Mouse (Mus musculus) limb, embryonic 13.5 days (tissue): ENCODE data around the gene Fbxw21. TPM values are rescaled to one million over a fixed set of nuclear protein-coding genes. Genes with fewer than 3 reads are reported as not detected.
"Not testable (repeated sequence)": the region's sequence is repeated elsewhere in the genome, so short reads cannot be mapped to it uniquely, and the experiment has no call there.

Experiments
- ATAC-seq: fragments of 200-750 bp; cut with Nextera tagmentation; 2 replicates; pipeline ENCODE4 v1.8.0; 2017; ENCODE audit warnings: low read depth, moderate number of reproducible peaks, moderate TSS enrichment; ENCODE audit not compliant: low FRiP score
- H3K27ac ChIP-seq: fragments of 300-500 bp; sonication (generic); 2 replicates; pipeline ENCODE4 v1.5.1; 2015; ENCODE audit warnings: inconsistent platforms, mild to moderate bottlenecking, moderate library complexity
- H3K27me3 ChIP-seq: fragments of 300-500 bp; sonication (generic); 2 replicates; pipeline ENCODE4 v1.6.1; 2015; ENCODE audit warnings: mild to moderate bottlenecking, inconsistent platforms
- H3K36me3 ChIP-seq: fragments of 300-500 bp; sonication (generic); 2 replicates; pipeline ENCODE4 v1.6.1; 2015; ENCODE audit warnings: inconsistent platforms, mild to moderate bottlenecking, moderate library complexity
- H3K4me1 ChIP-seq: fragments of 300-500 bp; sonication (generic); 2 replicates; pipeline ENCODE4 v1.6.1; 2015; ENCODE audit warnings: inconsistent platforms
- H3K4me2 ChIP-seq: fragments of 300-500 bp; sonication (generic); replicated peaks from 2 replicates; pipeline ENCODE4 v1.6.1; 2015; ENCODE audit warnings: inconsistent platforms, mild to moderate bottlenecking, moderate library complexity
- H3K4me3 ChIP-seq: fragments of 300-500 bp; sonication (generic); 2 replicates; pipeline ENCODE4 v1.5.1; 2015; ENCODE audit warnings: moderate library complexity, mild to moderate bottlenecking, inconsistent platforms
- H3K9ac ChIP-seq: fragments of 300-500 bp; sonication (generic); 2 replicates; pipeline ENCODE4 v1.6.1; 2015; ENCODE audit warnings: mild to moderate bottlenecking, inconsistent platforms
- H3K9me3 ChIP-seq: fragments of 300-500 bp; sonication (generic); 2 replicates; pipeline ENCODE4 v1.6.1; 2016; ENCODE audit warnings: inconsistent platforms
- WGBS: fragments of 180-500 bp; shearing (Covaris S2); methylation state at CpG from one replicate; pipeline ENCODE4 v1.1.7; 2015; 5-methylcytosine and 5-hydroxymethylcytosine counted together
- polyA plus RNA-seq: library from polyadenylated mRNA; unstranded; fragments of >200 nt; fragmentation: Nextera tagmentation; extraction: Ambion mirVana; gene quantifications from 2 replicates; pipeline ENCODE4 v1.2.1, GENCODE M21; 2015

Fbxw21 gene
- not detected in 2 replicates for polyA plus RNA-seq

DNA sequence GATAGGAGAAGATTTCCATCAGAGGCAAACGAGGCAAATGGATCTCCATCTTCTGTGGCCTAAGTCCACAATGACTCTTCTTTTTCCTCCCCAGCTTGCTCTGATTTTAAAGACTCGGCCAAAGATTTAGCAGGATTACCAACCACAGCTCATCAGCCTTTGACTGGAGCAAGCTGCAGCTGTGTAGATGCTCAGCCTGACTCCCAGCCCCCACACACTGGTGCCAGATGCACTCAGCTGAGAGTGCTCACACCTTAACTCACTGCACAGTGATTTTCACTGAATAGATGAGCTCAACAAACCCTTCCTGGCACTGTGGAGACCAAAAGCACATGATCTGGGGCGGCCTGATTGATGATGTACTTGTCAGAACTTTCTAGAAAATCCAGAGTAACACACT, at the start of gene Fbxw21:
TSS of gene Fbxw21 (minus strand) at position 101 of the 400 bp plus-strand sequence.
- WGBS, result 59% methylated on average over 3 of the region's 3 CpGs
- Histone ChIP-seq H3K4me1 (no peaks in the 10 kb centered on the region), H3K27me3 (no peaks in the 10 kb centered on the region), H3K9me3 (no peaks in the 10 kb centered on the region), H3K4me2 (no peak within 1 kb of the TSS), H3K9ac (no peak within 1 kb of the TSS), H3K27ac (no peak within 1 kb of the TSS), H3K36me3 (no peaks in the 10 kb centered on the region), H3K4me3 (no peak within 1 kb of the TSS)
- ATAC-seq, result no peak

DNA sequence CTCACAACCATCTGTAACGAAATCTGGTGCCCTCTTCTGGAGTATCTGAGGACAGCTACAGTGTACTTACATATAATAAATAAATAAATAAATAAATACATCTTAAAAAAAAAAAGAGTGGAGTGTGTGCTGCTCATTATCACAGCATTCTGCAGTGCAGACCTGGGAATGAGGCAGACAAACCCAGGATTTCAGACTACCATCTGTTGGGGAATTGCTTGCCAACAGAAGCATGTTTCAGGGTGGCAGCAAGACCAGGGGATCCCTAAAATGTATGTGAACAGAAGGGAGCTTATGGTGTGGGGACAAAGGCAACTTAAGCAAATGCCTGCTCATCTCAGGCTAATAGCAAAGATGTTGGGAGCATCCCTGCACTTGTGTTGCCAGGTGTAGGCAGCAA, 39.5 kb upstream of the Fbxw21 start:
- not testable (repeated sequence) for H3K27ac ChIP-seq, H3K9me3 ChIP-seq, H3K4me1 ChIP-seq, H3K27me3 ChIP-seq, H3K9ac ChIP-seq, H3K36me3 ChIP-seq, ATAC-seq, H3K4me2 ChIP-seq, H3K4me3 ChIP-seq
- WGBS, result 70% methylated on average over 1 of the region's 1 CpGs

DNA sequence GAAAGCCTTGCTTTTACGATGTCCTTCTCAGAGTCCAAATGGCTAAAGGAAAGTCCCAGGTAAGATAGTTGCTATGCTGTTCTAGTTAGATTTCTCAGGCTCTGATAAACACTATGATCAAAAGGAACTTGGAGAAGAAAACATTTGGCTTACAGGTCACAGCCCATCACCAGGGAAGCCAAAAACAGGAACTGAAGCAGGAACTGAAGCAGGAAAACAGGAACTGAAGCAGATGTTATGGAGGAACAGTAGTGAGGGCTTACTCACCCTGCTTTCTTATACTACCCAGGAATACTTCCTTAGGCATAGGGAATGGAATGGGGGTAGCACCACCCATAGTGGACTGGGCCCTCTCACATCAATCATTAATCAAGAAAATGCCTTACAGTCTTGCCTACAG, 38.5 kb upstream of the Fbxw21 start:
- Histone ChIP-seq H3K9me3 (no peaks in the 10 kb centered on the region), H3K4me3 (no peak overlapping the region), H3K36me3 (no peaks in the 10 kb centered on the region), H3K9ac (no peak overlapping the region), H3K27me3 (no peaks in the 10 kb centered on the region), H3K4me1 (no peaks in the 10 kb centered on the region), H3K27ac (no peak overlapping the region), H3K4me2 (no peak overlapping the region)
- 93% methylated on average over 1 of the region's 1 CpGs for WGBS
- ATAC-seq, result no peak

DNA sequence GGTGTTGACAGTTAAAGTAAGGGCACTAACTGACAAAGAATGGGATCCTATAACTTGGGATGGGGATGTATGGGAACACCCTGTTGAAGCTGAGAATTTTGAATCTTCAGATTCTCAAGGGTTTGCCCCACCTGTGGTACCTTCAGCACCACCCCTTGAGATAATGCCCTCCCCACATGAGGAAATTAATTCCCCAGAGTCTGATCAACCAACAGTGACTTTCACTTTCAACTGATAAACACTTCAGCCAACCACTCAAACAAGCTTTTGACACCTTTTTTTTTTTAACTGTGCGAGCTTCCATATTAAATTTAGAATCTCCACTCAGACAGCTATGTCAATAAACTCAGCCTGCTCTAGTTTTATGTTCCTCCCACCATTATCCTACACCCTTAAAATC, 37.5 kb upstream of the Fbxw21 start:
- H3K27me3 ChIP-seq, result no peaks in the 10 kb centered on the region
- H3K4me1 ChIP-seq, result no peaks in the 10 kb centered on the region
- H3K9me3 ChIP-seq, result no peaks in the 10 kb centered on the region
- WGBS, result 61% methylated on average over 1 of the region's 1 CpGs
- H3K27ac ChIP-seq, result no peak overlapping the region
- no peaks in the 10 kb centered on the region for H3K36me3 ChIP-seq
- H3K9ac ChIP-seq, result no peak overlapping the region
- no peak overlapping the region for H3K4me2 ChIP-seq
- no peak overlapping the region for H3K4me3 ChIP-seq
- no peak for ATAC-seq

DNA sequence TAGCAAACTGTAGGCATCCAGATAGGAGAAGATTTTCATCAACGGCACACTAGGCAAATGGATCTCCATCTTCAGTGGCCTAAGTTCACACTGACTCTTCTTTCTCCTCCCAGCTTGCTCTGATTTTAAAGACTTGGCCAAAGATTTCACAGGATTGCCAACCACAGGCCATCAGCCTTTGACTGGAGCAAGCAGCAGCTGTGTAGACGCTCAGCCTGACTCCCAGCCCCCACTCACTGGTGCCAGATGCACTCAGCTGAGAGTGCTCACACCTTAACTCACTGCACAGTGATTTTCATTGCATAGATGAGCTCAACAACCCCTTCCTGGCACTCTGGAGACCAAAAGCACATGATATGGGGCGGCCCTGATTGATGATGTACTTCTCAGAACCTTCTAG, 34.0 kb upstream of the Fbxw21 start, which contains the start of gene Fbxw13:
TSS of gene Fbxw13 (minus strand) at position 101 of the 400 bp plus-strand sequence.
- not testable (repeated sequence) for H3K4me2 ChIP-seq, H3K27ac ChIP-seq, H3K27me3 ChIP-seq, H3K9me3 ChIP-seq, H3K36me3 ChIP-seq, H3K9ac ChIP-seq, H3K4me3 ChIP-seq, H3K4me1 ChIP-seq, ATAC-seq
- WGBS, result 67% methylated on average over 3 of the region's 3 CpGs

DNA sequence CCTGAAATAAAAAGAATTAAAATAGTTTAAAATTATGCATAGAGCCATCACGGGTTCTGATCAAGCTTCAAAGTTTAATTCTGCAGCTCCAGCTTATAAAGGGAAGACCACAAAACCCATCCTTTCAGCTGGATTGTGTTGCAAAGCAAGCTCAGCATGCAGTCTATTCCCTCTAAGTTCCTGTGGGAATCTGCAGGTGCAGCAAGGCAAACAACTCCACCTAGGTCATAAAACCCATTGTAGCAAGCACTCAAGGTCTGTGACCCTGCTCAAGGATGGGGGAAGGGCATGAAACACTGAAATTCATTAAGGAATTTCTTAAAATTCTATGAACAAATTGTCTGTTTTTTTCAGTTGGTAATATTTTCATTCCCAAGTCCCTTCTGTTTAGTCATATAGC, 15.4 kb upstream of the Fbxw21 start:
- H3K27me3 ChIP-seq, result no peaks in the 10 kb centered on the region
- no peaks in the 10 kb centered on the region for H3K36me3 ChIP-seq
- no peaks in the 10 kb centered on the region for H3K4me1 ChIP-seq
- 81% methylated on average over 1 of the region's 1 CpGs for WGBS
- no peak overlapping the region for H3K27ac ChIP-seq
- no peak overlapping the region for H3K4me3 ChIP-seq
- no peak overlapping the region for H3K9ac ChIP-seq
- H3K4me2 ChIP-seq, result no peak overlapping the region
- peaks cover 6% of the 10 kb centered on the region for H3K9me3 ChIP-seq
- ATAC-seq, result no peak

DNA sequence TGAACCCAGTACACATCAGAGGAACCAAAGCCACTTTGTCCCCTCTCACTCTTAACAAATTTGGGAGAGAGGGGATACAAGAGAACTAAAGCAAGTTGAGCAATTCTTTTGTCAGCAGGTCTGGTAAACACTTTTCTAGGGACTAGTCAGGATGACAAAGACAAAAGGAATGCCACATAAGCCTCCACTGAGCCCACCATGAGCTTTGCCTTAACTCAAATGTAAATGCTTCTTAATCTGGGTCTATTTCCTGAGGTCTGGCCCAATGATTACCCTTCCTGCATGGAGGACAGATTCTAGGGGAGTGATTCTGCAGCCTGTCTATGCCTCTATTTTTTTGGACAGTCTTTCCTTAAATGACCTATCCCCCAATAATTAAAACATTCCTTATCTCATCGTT, 14.5 kb upstream of the Fbxw21 start:
- Histone ChIP-seq H3K27ac (no peak overlapping the region), H3K36me3 (no peaks in the 10 kb centered on the region), H3K4me2 (no peak overlapping the region), H3K9ac (no peak overlapping the region), H3K27me3 (no peaks in the 10 kb centered on the region), H3K4me3 (no peak overlapping the region), H3K9me3 (peaks cover 6% of the 10 kb centered on the region), H3K4me1 (no peaks in the 10 kb centered on the region)
- ATAC-seq, result no peak
- WGBS, result 78% methylated on average over 1 of the region's 1 CpGs

DNA sequence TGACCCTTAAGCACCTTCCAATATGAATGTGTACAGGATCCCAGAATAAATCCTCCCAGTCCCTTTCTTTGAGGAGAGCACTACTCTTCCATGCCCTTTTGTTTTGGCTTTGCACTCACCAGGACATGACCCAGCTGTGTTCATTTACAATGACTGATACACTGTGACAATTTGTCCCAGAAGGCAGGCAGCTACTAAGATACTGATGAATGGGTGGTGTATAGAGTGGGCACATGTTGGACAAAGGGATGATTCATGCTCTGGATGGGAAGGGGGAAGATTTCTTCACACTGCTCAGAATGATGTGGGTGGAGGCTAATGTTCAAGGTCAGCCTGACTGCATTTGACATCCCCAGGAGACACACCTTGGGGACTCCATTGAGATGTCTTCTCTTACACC, 5.5 kb upstream of the Fbxw21 start:
- peaks cover 10% of the 10 kb centered on the region; the same call in 1 of the 2 replicates for H3K9me3 ChIP-seq
- no peak overlapping the region for H3K27ac ChIP-seq
- H3K4me2 ChIP-seq, result no peak overlapping the region
- no peak for ATAC-seq
- no peak overlapping the region for H3K9ac ChIP-seq
- no peak overlapping the region for H3K4me3 ChIP-seq
- no peaks in the 10 kb centered on the region for H3K27me3 ChIP-seq
- no peaks in the 10 kb centered on the region for H3K4me1 ChIP-seq
- no peaks in the 10 kb centered on the region for H3K36me3 ChIP-seq

DNA sequence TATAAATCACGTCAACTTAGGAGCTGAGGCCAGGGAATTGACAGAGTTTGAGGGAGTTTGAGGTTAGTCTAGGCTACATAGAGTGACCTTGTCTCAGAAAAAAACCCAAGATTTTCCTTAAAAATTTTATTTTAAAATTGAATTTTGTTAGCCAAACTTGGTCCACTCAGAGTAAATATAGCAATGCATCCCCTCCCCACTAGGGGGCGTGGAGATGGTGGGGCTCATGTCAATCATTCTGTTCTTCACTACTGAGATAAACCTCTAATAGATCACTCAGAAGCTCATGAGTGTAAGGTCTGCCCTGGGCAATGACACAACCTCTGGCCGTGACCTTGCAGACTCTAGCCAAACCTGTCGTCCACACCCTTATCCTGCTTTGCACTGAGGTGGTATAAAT, 21.4 kb downstream of the Fbxw21 start:
- not testable (repeated sequence) for H3K9me3 ChIP-seq, ATAC-seq, H3K4me2 ChIP-seq, H3K36me3 ChIP-seq, H3K9ac ChIP-seq, H3K4me3 ChIP-seq, H3K27me3 ChIP-seq, H3K27ac ChIP-seq, H3K4me1 ChIP-seq
- 63% methylated on average over 4 of the region's 4 CpGs for WGBS

DNA sequence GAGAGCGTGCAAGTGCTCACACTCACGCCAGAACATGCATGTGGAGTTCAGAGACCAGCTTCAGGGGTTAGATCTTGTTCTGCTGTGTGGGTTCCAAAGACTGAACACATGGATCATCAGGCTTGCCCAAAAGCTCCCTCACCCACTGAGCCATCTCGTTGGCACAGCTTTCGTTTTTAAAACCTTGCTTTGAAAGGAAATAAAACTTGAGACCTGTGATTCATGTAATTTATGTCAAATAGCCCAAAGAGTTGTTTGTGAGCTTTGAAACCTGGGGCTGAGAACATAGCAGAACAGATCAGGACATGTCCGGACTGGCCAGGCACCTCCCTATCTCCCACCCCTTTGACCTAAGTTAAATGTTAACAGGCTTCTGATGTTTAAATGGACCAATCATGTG, 31.8 kb downstream of the Fbxw21 start:
- Histone ChIP-seq H3K4me2 (no peak overlapping the region), H3K4me3 (no peak overlapping the region), H3K9ac (no peak overlapping the region), H3K27me3 (no peaks in the 10 kb centered on the region), H3K4me1 (no peaks in the 10 kb centered on the region), H3K9me3 (no peaks in the 10 kb centered on the region), H3K27ac (no peak overlapping the region), H3K36me3 (no peaks in the 10 kb centered on the region)
- 81% methylated on average over 5 of the region's 5 CpGs for WGBS
- no peak for ATAC-seq

DNA sequence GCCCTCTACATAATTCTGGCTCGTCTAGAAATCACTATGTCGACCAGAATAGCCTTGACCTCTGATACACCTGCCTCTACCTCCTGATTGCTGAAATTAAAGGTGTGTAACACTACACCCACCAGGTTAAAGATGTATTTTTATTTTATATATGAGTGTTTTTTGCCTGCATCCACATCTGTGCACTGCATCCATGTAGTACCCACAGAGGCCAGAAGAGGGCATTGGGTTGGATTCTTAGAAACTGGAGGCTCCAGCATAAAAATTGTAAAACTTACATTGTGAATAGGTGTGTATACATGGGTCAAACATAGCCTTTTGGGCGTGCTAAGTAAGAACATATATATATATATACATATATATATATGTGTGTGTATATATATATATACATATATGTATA, 33.6 kb downstream of the Fbxw21 start:
- no peak overlapping the region for H3K9ac ChIP-seq
- no peaks in the 10 kb centered on the region for H3K27me3 ChIP-seq
- H3K27ac ChIP-seq, result no peak overlapping the region
- H3K4me1 ChIP-seq, result peaks cover 4% of the 10 kb centered on the region; the same call in 1 of the 2 replicates
- H3K4me2 ChIP-seq, result no peak overlapping the region
- H3K36me3 ChIP-seq, result no peaks in the 10 kb centered on the region
- no peak overlapping the region for H3K4me3 ChIP-seq
- WGBS, result 40% methylated on average over 3 of the region's 3 CpGs
- no peak for ATAC-seq
- H3K9me3 ChIP-seq, result no peaks in the 10 kb centered on the region

DNA sequence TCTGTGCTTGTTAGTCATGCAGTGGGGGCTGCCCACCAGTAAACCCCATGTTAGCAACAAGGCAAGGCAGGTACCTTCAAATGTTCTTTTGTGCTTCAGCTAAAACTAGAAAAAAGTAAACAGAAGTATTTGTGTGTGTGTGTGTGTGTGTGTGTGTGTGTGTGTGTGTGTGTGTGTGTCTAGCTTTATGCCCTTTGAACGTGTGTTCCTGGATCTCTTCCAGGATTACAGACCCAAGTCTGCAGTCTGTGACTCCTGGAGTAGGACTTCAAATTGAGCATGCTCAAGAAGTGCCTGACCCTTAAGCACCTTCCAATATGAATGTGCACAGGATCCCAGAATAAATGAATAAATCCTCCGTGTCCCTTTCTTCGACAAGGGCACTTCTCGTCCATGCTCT, 34.8 kb downstream of the Fbxw21 start:
- Histone ChIP-seq H3K9me3 (no peaks in the 10 kb centered on the region), H3K27me3 (no peaks in the 10 kb centered on the region), H3K27ac (no peak overlapping the region), H3K9ac (no peak overlapping the region), H3K4me2 (no peak overlapping the region), H3K36me3 (no peaks in the 10 kb centered on the region), H3K4me1 (peaks cover 6% of the 10 kb centered on the region; the same call in 1 of the 2 replicates), H3K4me3 (no peak overlapping the region)
- WGBS, result 83% methylated on average over 4 of the region's 4 CpGs
- ATAC-seq, result no peak

DNA sequence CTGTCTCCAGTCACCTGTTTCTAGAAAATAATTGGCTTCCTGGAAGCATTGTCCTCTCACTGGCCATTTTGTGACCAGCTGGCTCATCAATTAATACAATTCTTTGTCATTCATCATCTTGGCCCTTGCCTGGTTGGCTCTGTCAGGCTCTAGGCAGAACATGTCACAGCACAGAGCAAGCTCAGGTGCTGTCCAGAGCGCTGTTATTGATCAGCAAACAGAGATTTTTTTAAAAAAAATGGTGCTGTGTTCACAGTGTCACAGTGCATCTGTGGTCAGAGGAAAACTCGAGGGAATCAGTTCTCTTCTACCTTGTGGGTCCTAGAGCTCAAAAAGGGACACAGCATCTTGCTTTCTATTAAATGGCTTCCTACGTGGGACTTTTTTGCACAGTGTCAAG, 36.4 kb downstream of the Fbxw21 start:
- H3K27ac ChIP-seq, result no peak overlapping the region
- WGBS, result 69% methylated on average over 3 of the region's 3 CpGs
- ATAC-seq, result no peak

More for the DNA sequence above, 36.4 kb downstream of the Fbxw21 start:
- no peaks in the 10 kb centered on the region for H3K36me3 ChIP-seq
- no peaks in the 10 kb centered on the region for H3K27me3 ChIP-seq
- no peaks in the 10 kb centered on the region for H3K9me3 ChIP-seq
- H3K4me2 ChIP-seq, result no peak overlapping the region
- no peak overlapping the region for H3K4me3 ChIP-seq
- peaks cover 6% of the 10 kb centered on the region; the same call in 1 of the 2 replicates for H3K4me1 ChIP-seq
- no peak overlapping the region for H3K9ac ChIP-seq
